Mouse (Mus musculus): ENCODE results near the gene Nol6. TPM values are rescaled to one million over a fixed set of nuclear protein-coding genes. Genes with fewer than 3 reads are reported as not detected.

Nol6 gene
- polyA plus RNA-seq, 1 experiment = 22.2 TPM

- Histone ChIP-seq H3K4me1 (peaks cover 13% of the 10 kb centered on the region), H3K36me3 (replicated peaks; ENCODE audit: low read length) (no peaks in the 10 kb centered on the region), H3K4me3 (replicated peaks) (peak overlapping the region; percentile 83), H3K27me3 (replicated peaks) (peaks cover 87% of the 10 kb centered on the region), H3K9me3 (0 out of 2 replicates have a peak, but pooled peaks cover 3% of the 10 kb centered on the region)
- no peak for TF ChIP-seq FLI1 (IDR thresholded peaks at IDR 0.05; ENCODE audit: low read length)
- TF ChIP-seq GATA1 (IDR thresholded peaks at IDR 0.05; ENCODE audit: borderline replicate concordance, low read length) = no peak
Observed at GRCm38 (mm10) chr4:41098577-41098951, 25.7 kb downstream of the Nol6 start.

- no peaks in the 10 kb centered on the region for H3K36me3 ChIP-seq (replicated peaks; ENCODE audit: low read length)
- H3K4me3 ChIP-seq (replicated peaks) = peak within 1 kb of the TSS; percentile 83
- TF ChIP-seq GATA1 (IDR thresholded peaks at IDR 0.05; ENCODE audit: borderline replicate concordance, low read length) (no peak), FLI1 (IDR thresholded peaks at IDR 0.05; ENCODE audit: low read length) (no peak)
- H3K4me1 ChIP-seq = peaks cover 13% of the 10 kb centered on the region
- 0 out of 2 replicates have a peak, but pooled peaks cover 1% of the 10 kb centered on the region for H3K9me3 ChIP-seq
- peaks cover 90% of the 10 kb centered on the region for H3K27me3 ChIP-seq (replicated peaks)
Observed at GRCm38 (mm10) chr4:41097871-41098576, 26.2 kb downstream of the Nol6 start, which contains the start of gene Aqp3. TSS of gene Aqp3 (minus strand) at chr4:41098183.

- peaks cover 85% of the 10 kb centered on the region for H3K27me3 ChIP-seq (replicated peaks)
- no peaks in the 10 kb centered on the region for H3K36me3 ChIP-seq (replicated peaks; ENCODE audit: low read length)
- TF ChIP-seq FLI1 (IDR thresholded peaks at IDR 0.05; ENCODE audit: low read length) (no peak), GATA1 (IDR thresholded peaks at IDR 0.05; ENCODE audit: borderline replicate concordance, low read length) (no peak)
- no peak overlapping the region for H3K4me3 ChIP-seq (replicated peaks)
- no peaks in the 10 kb centered on the region for H3K9me3 ChIP-seq
- H3K4me1 ChIP-seq = peaks cover 13% of the 10 kb centered on the region
Observed at GRCm38 (mm10) chr4:41097381-41097780, 26.9 kb downstream of the Nol6 start.

- TF ChIP-seq GATA1 (IDR thresholded peaks at IDR 0.05; ENCODE audit: borderline replicate concordance, low read length) = no peak
- TF ChIP-seq FLI1 (IDR thresholded peaks at IDR 0.05; ENCODE audit: low read length) = no peak
- no peaks in the 10 kb centered on the region for H3K9me3 ChIP-seq
- H3K4me3 ChIP-seq (replicated peaks) = no peak overlapping the region
- H3K27me3 ChIP-seq (replicated peaks) = peaks cover 84% of the 10 kb centered on the region
- H3K4me1 ChIP-seq = peaks cover 13% of the 10 kb centered on the region
- H3K36me3 ChIP-seq (replicated peaks; ENCODE audit: low read length) = no peaks in the 10 kb centered on the region
Observed at GRCm38 (mm10) chr4:41096794-41097193, 27.5 kb downstream of the Nol6 start.

GRCm38 (mm10) chr4:41096169-41096568 lies 28.1 kb downstream of the Nol6 start:
- Histone ChIP-seq H3K4me1 (peaks cover 13% of the 10 kb centered on the region), H3K27me3 (replicated peaks) (peaks cover 87% of the 10 kb centered on the region), H3K36me3 (replicated peaks; ENCODE audit: low read length) (no peaks in the 10 kb centered on the region), H3K9me3 (no peaks in the 10 kb centered on the region), H3K4me3 (replicated peaks) (no peak overlapping the region)
- TF ChIP-seq FLI1 (IDR thresholded peaks at IDR 0.05; ENCODE audit: low read length) (no peak), GATA1 (IDR thresholded peaks at IDR 0.05; ENCODE audit: borderline replicate concordance, low read length) (no peak)

GRCm38 (mm10) chr4:41094361-41094760 lies 29.9 kb downstream of the Nol6 start:
- no peak for TF ChIP-seq FLI1 (IDR thresholded peaks at IDR 0.05; ENCODE audit: low read length)
- no peak for TF ChIP-seq GATA1 (IDR thresholded peaks at IDR 0.05; ENCODE audit: borderline replicate concordance, low read length)
- H3K27me3 ChIP-seq (replicated peaks) = peaks cover 83% of the 10 kb centered on the region

GRCm38 (mm10) chr4:41092958-41093357 lies 31.3 kb downstream of the Nol6 start:
- TF ChIP-seq FLI1 (IDR thresholded peaks at IDR 0.05; ENCODE audit: low read length) (no peak), GATA1 (IDR thresholded peaks at IDR 0.05; ENCODE audit: borderline replicate concordance, low read length) (no peak)
- H3K36me3 ChIP-seq (replicated peaks; ENCODE audit: low read length) = no peaks in the 10 kb centered on the region
- H3K4me1 ChIP-seq = peaks cover 4% of the 10 kb centered on the region
- peaks cover 86% of the 10 kb centered on the region for H3K27me3 ChIP-seq (replicated peaks)
- no peak overlapping the region for H3K4me3 ChIP-seq (replicated peaks)
- H3K9me3 ChIP-seq = no peaks in the 10 kb centered on the region

More at GRCm38 (mm10) chr4:41094361-41094760, 29.9 kb downstream of the Nol6 start:
- peaks cover 13% of the 10 kb centered on the region for H3K4me1 ChIP-seq
- H3K9me3 ChIP-seq = no peaks in the 10 kb centered on the region
- H3K36me3 ChIP-seq (replicated peaks; ENCODE audit: low read length) = no peaks in the 10 kb centered on the region
- no peak overlapping the region for H3K4me3 ChIP-seq (replicated peaks)

GRCm38 (mm10) chr4:41091391-41091790 lies 32.9 kb downstream of the Nol6 start:
- no peak for TF ChIP-seq GATA1 (IDR thresholded peaks at IDR 0.05; ENCODE audit: borderline replicate concordance, low read length)
- no peak for TF ChIP-seq FLI1 (IDR thresholded peaks at IDR 0.05; ENCODE audit: low read length)
- H3K4me1 ChIP-seq = no peaks in the 10 kb centered on the region; the same call in 1 of the 2 replicates
- no peaks in the 10 kb centered on the region for H3K9me3 ChIP-seq
- H3K27me3 ChIP-seq (replicated peaks) = peaks cover 84% of the 10 kb centered on the region
- H3K4me3 ChIP-seq (replicated peaks) = no peak overlapping the region
- no peaks in the 10 kb centered on the region for H3K36me3 ChIP-seq (replicated peaks; ENCODE audit: low read length)

GRCm38 (mm10) chr4:41089705-41090104 lies 34.5 kb downstream of the Nol6 start:
- Histone ChIP-seq H3K27me3 (replicated peaks) (peaks cover 75% of the 10 kb centered on the region), H3K9me3 (peaks cover 1% of the 10 kb centered on the region; the same call in 1 of the 2 replicates), H3K36me3 (replicated peaks; ENCODE audit: low read length) (no peaks in the 10 kb centered on the region), H3K4me1 (no peaks in the 10 kb centered on the region; the same call in 1 of the 2 replicates), H3K4me3 (replicated peaks) (no peak overlapping the region)
- TF ChIP-seq GATA1 (IDR thresholded peaks at IDR 0.05; ENCODE audit: borderline replicate concordance, low read length) (no peak), FLI1 (IDR thresholded peaks at IDR 0.05; ENCODE audit: low read length) (no peak)

- no peaks in the 10 kb centered on the region for H3K36me3 ChIP-seq (replicated peaks; ENCODE audit: low read length)
- no peaks in the 10 kb centered on the region; the same call in 1 of the 2 replicates for H3K4me1 ChIP-seq
- TF ChIP-seq GATA1 (IDR thresholded peaks at IDR 0.05; ENCODE audit: borderline replicate concordance, low read length) = no peak
- TF ChIP-seq FLI1 (IDR thresholded peaks at IDR 0.05; ENCODE audit: low read length) = no peak
Observed at GRCm38 (mm10) chr4:41089189-41089588, 35.1 kb downstream of the Nol6 start.

More at GRCm38 (mm10) chr4:41089189-41089588, 35.1 kb downstream of the Nol6 start:
- no peak overlapping the region for H3K4me3 ChIP-seq (replicated peaks)
- H3K9me3 ChIP-seq = peaks cover 4% of the 10 kb centered on the region; the same call in 1 of the 2 replicates
- peaks cover 75% of the 10 kb centered on the region for H3K27me3 ChIP-seq (replicated peaks)

Measured in megakaryocyte, embryonic 14.5 days (primary cell).